ENCODE assay signal across 20 mouse cellular contexts in the genomic region with DNA sequence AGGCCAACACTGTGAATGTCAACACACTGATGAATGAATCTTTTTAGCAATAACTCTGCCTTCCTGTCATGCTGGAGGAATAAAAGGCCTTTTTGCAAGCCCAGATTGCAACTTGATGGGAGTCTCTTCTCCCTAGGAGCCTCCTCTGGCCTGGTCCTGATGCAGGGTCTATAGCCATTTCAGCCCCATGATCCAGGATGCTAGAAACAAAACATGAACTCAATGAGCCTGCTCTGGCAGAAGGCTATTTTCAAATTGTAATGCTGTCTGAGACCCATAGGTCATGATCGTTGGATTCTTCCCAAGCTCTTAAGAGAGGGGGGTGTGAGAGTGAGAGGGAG.
DNase-seq lines count a peak whose midpoint lies in the region; ATAC-seq and TF ChIP-seq lines count a peak whose summit lies in the region.
"Had no signal": no experiment of that assay in that cellular context is flagged by ENCODE, and none has a peak within 500 bp of the region (broad histone marks: within the 10 kb centered on the region; RNA-seq: fewer than 3 reads in every experiment).

No protein-coding gene starts in this region.

- peak overlapping the region; percentile 26; the same call in 1 of the 2 replicates for H3K27ac ChIP-seq in hindbrain, embryonic 14.5 days
- H3K27ac ChIP-seq in hindbrain, embryonic 11.5 days (ENCODE audit: low read depth, low read length) = no peak overlapping the region
- H3K27ac ChIP-seq in lung, embryonic 14.5 days (ENCODE audit: low read depth) = no peak overlapping the region
- no peak overlapping the region for H3K27ac ChIP-seq in liver, embryonic 11.5 days (ENCODE audit: low read depth, low read length)
- H3K27ac ChIP-seq: embryonic facial prominence, embryonic 15.5 days; forebrain, embryonic 15.5 days; heart, adult 2 months; heart, embryonic 13.5 days had no signal

- H3K36me3 ChIP-seq in hindbrain, embryonic 14.5 days (replicated peaks; ENCODE audit: control insufficient read depth, insufficient read depth) = no peaks in the 10 kb centered on the region
- no peaks in the 10 kb centered on the region for H3K36me3 ChIP-seq in hindbrain, embryonic 11.5 days (ENCODE audit: control insufficient read depth, insufficient read depth, low read length)
- no peaks in the 10 kb centered on the region for H3K36me3 ChIP-seq in lung, embryonic 14.5 days (ENCODE audit: insufficient read depth)
- H3K36me3 ChIP-seq in liver, embryonic 11.5 days (ENCODE audit: control insufficient read depth, insufficient read depth, low read length) = no peaks in the 10 kb centered on the region
- H3K36me3 ChIP-seq: embryonic facial prominence, embryonic 15.5 days; forebrain, embryonic 15.5 days; G1E; heart, embryonic 13.5 days; hindbrain, embryonic 15.5 days had no signal

- 0 out of 2 replicates have a peak, but pooled peaks have one; percentile 10 for ATAC-seq in cerebellum, adult (ENCODE audit: insufficient number of reproducible peaks, low FRiP score, low TSS enrichment)
- ATAC-seq in hindbrain, embryonic 14.5 days (ENCODE audit: low FRiP score) = no peak; the same call in 1 of the 2 replicates
- no peak for ATAC-seq in hindbrain, embryonic 11.5 days (ENCODE audit: low FRiP score)
- no peak for ATAC-seq in lung, embryonic 14.5 days (ENCODE audit: insufficient read depth)
- no peak for ATAC-seq in liver, embryonic 11.5 days (replicated peaks; ENCODE audit: low FRiP score)
- ATAC-seq: CD4-positive, CD25-positive, alpha-beta regulatory T cell, adult 4 months; forebrain, embryonic 15.5 days had no signal

- no peak overlapping the region for H3K9ac ChIP-seq in hindbrain, embryonic 14.5 days
- no peak overlapping the region for H3K9ac ChIP-seq in hindbrain, embryonic 11.5 days (ENCODE audit: low read depth, low read length)
- no peak overlapping the region for H3K9ac ChIP-seq in lung, embryonic 14.5 days
- no peak overlapping the region for H3K9ac ChIP-seq in liver, embryonic 11.5 days (ENCODE audit: low read depth, low read length)
- H3K9ac ChIP-seq: embryonic facial prominence, embryonic 15.5 days; forebrain, embryonic 15.5 days; heart, embryonic 13.5 days; hindbrain, embryonic 15.5 days had no signal

- 69% methylated on average over 1 of the region's 1 CpGs for WGBS in hindbrain, embryonic 14.5 days
- WGBS in hindbrain, embryonic 11.5 days = 75% methylated on average over 1 of the region's 1 CpGs
- 49% methylated on average over 1 of the region's 1 CpGs for WGBS in lung, embryonic 14.5 days
- 72% methylated on average over 1 of the region's 1 CpGs for WGBS in liver, embryonic 11.5 days

- no peak overlapping the region for H3K4me2 ChIP-seq in hindbrain, embryonic 14.5 days (replicated peaks)
- H3K4me2 ChIP-seq in hindbrain, embryonic 11.5 days (replicated peaks; ENCODE audit: low read depth, low read length) = no peak overlapping the region
- no peak overlapping the region for H3K4me2 ChIP-seq in lung, embryonic 14.5 days
- no peak overlapping the region for H3K4me2 ChIP-seq in liver, embryonic 11.5 days
- H3K4me2 ChIP-seq: embryonic facial prominence, embryonic 15.5 days; forebrain, embryonic 15.5 days; heart, embryonic 13.5 days; hindbrain, embryonic 15.5 days had no signal

- no peak for DNase-seq in cerebellum, postnatal 36 days
- no peak for DNase-seq in hindbrain, embryonic 14.5 days (ENCODE audit: low spot score)
- DNase-seq in hindbrain, embryonic 11.5 days (ENCODE audit: low spot score) = no peak
- peak; percentile 19 for DNase-seq in lung, embryonic 14.5 days
- no peak for DNase-seq in lung, postnatal 14 days
- peak; percentile 15 for DNase-seq in brain, adult 2 months (ENCODE audit: low read depth, low spot score)
- no peak for DNase-seq in liver, embryonic 11.5 days (ENCODE audit: low spot score)
- DNase-seq: adrenal gland, adult 8-10 months; B cell, adult 2 months; embryo, embryonic 11 days; gastrocnemius, postnatal 14 days; heart, adult 2 months; heart, postnatal 36 days had no signal

- H3K9me3 ChIP-seq in hindbrain, embryonic 14.5 days (ENCODE audit: control insufficient read depth, low read length) = no peaks in the 10 kb centered on the region
- no peaks in the 10 kb centered on the region for H3K9me3 ChIP-seq in hindbrain, embryonic 11.5 days (ENCODE audit: control insufficient read depth, low read length)
- no peaks in the 10 kb centered on the region for H3K9me3 ChIP-seq in lung, embryonic 14.5 days (ENCODE audit: low read depth, low read length)
- H3K9me3 ChIP-seq in liver, embryonic 11.5 days (ENCODE audit: control insufficient read depth, low read length) = no peaks in the 10 kb centered on the region
- H3K9me3 ChIP-seq: embryonic facial prominence, embryonic 15.5 days; forebrain, embryonic 15.5 days; G1E; hindbrain, embryonic 15.5 days had no signal

- no peak overlapping the region for H3K4me3 ChIP-seq in hindbrain, embryonic 14.5 days (replicated peaks; ENCODE audit: low read length)
- no peak overlapping the region for H3K4me3 ChIP-seq in hindbrain, embryonic 11.5 days (ENCODE audit: low read depth, low read length)
- no peak overlapping the region for H3K4me3 ChIP-seq in lung, embryonic 14.5 days (ENCODE audit: low read depth, low read length)
- no peak overlapping the region for H3K4me3 ChIP-seq in liver, embryonic 11.5 days (ENCODE audit: low read depth, low read length)
- H3K4me3 ChIP-seq: embryonic facial prominence, embryonic 15.5 days; forebrain, embryonic 15.5 days; heart, adult 2 months; heart, embryonic 13.5 days; hindbrain, embryonic 15.5 days had no signal

- no peaks in the 10 kb centered on the region; the same call in 1 of the 2 replicates for H3K4me1 ChIP-seq in hindbrain, embryonic 14.5 days (replicated peaks; ENCODE audit: control insufficient read depth, insufficient read depth, low read length)
- H3K4me1 ChIP-seq in hindbrain, embryonic 11.5 days (replicated peaks; ENCODE audit: control insufficient read depth, insufficient read depth, low read length) = no peaks in the 10 kb centered on the region
- no peaks in the 10 kb centered on the region for H3K4me1 ChIP-seq in lung, embryonic 14.5 days (ENCODE audit: insufficient read depth)
- no peaks in the 10 kb centered on the region for H3K4me1 ChIP-seq in liver, embryonic 11.5 days (replicated peaks; ENCODE audit: control insufficient read depth, insufficient read depth, low read length)
- H3K4me1 ChIP-seq: embryonic facial prominence, embryonic 15.5 days; forebrain, embryonic 15.5 days had no signal

- no peaks in the 10 kb centered on the region for H3K27me3 ChIP-seq in hindbrain, embryonic 14.5 days (ENCODE audit: control insufficient read depth, insufficient read depth, low read length)
- no peaks in the 10 kb centered on the region for H3K27me3 ChIP-seq in hindbrain, embryonic 11.5 days (ENCODE audit: control insufficient read depth, insufficient read depth, low read length)
- H3K27me3 ChIP-seq in lung, embryonic 14.5 days (ENCODE audit: insufficient read depth, low read length) = no peaks in the 10 kb centered on the region
- no peaks in the 10 kb centered on the region for H3K27me3 ChIP-seq in liver, embryonic 11.5 days (replicated peaks; ENCODE audit: control insufficient read depth, insufficient read depth, low read length)
- H3K27me3 ChIP-seq: embryonic facial prominence, embryonic 15.5 days; forebrain, embryonic 15.5 days; heart, embryonic 13.5 days; hindbrain, embryonic 15.5 days had no signal

- TF ChIP-seq CTCF in lung, embryonic 14.5 days (IDR thresholded peaks at IDR 0.05; ENCODE audit: low read depth) = no peak

Comparison
In these comparisons a context has a peak if more than half of its experiments do, and no peak if none do; other contexts are left out.
1. DNase-seq: peak in lung, embryonic 14.5 days (single experiment) and brain, adult 2 months (single experiment); none in cerebellum, postnatal 36 days (0 of 2), hindbrain, embryonic 14.5 days (single experiment), hindbrain, embryonic 11.5 days (single experiment), lung, postnatal 14 days (single experiment) and liver, embryonic 11.5 days (single experiment).